Mouse (Mus musculus): ENCODE results near the gene Cxcl16. TPM values are rescaled to one million over a fixed set of nuclear protein-coding genes. Genes with fewer than 3 reads are reported as not detected.

The Cxcl16 gene
- polyA plus RNA-seq, 1 experiment: 16.9 TPM

GRCm38 (mm10) chr11:70412591-70412990 is 47.2 kb downstream of the Cxcl16 start:
- no peak for DNase-seq (ENCODE audit: low read depth)

GRCm38 (mm10) chr11:70410297-70410643 is 49.5 kb downstream of the Cxcl16 start:
- DNase-seq (ENCODE audit: low read depth): no peak

- DNase-seq (ENCODE audit: low read depth): no peak
Measured at GRCm38 (mm10) chr11:70409594-70410296, 50.0 kb downstream of the Cxcl16 start, which contains the start of gene Pelp1. Pelp1 (minus strand) TSS chr11:70410031.

Other genes starting within 250 kb of the Cxcl16 start
- 30.7 and 42.7 TPM in 2 replicates for gene Slc16a11, start 247.2 kb downstream of the Cxcl16 start, polyA plus RNA-seq (2012; rRNA removed)
- 22.1 and 30.3 TPM in 2 replicates for gene Slc16a13, start 238.9 kb downstream of the Cxcl16 start, polyA plus RNA-seq (2012; rRNA removed)
- 8.1 and 9.1 TPM in 2 replicates for gene Bcl6b, start 230.2 kb downstream of the Cxcl16 start, polyA plus RNA-seq (2012; rRNA removed)
- gene 0610010K14Rik, start 222.1 kb downstream of the Cxcl16 start, polyA plus RNA-seq (2012; rRNA removed): 61.6 and 71.7 TPM in 2 replicates
- gene Gm21988, start 220.2 kb downstream of the Cxcl16 start, polyA plus RNA-seq (2012; rRNA removed): 7.6 and 11.2 TPM in 2 replicates
- 341 and 367 TPM in 2 replicates for gene Rnasek, start 220.1 kb downstream of the Cxcl16 start, polyA plus RNA-seq (2012; rRNA removed)
- gene Alox12, start 204.6 kb downstream of the Cxcl16 start, polyA plus RNA-seq (2012; rRNA removed): 26.5 and 31.6 TPM in 2 replicates
- 2.2 and 3.1 TPM in 2 replicates for gene Alox12e, start 137.4 kb downstream of the Cxcl16 start, polyA plus RNA-seq (2012; rRNA removed)
- 5.8 and 6.8 TPM in 2 replicates for gene Alox15, start 108.0 kb downstream of the Cxcl16 start, polyA plus RNA-seq (2012; rRNA removed)
- 15.2 and 16.4 TPM in 2 replicates for gene Pelp1, start 50.0 kb downstream of the Cxcl16 start, polyA plus RNA-seq (2012; rRNA removed)
- 58.5 and 60.4 TPM in 2 replicates for gene Arrb2, start 27.3 kb downstream of the Cxcl16 start, polyA plus RNA-seq (2012; rRNA removed)
- 19.4 and 21.9 TPM in 2 replicates for gene Med11, start 8.1 kb downstream of the Cxcl16 start, polyA plus RNA-seq (2012; rRNA removed)
- gene Zmynd15, start 551 bp downstream of the Cxcl16 start, polyA plus RNA-seq (2012; rRNA removed): 3.3 and 4.8 TPM in 2 replicates
- gene Tm4sf5, start 45.3 kb upstream of the Cxcl16 start, polyA plus RNA-seq (2012; rRNA removed): 0.84 and 1.7 TPM in 2 replicates
- 0.29 TPM in 1 of 2 replicates, not detected in the other for gene Vmo1, start 54.6 kb upstream of the Cxcl16 start, polyA plus RNA-seq (2012; rRNA removed)
- 0.36 TPM in 1 of 2 replicates, not detected in the other for gene Gltpd2, start 59.2 kb upstream of the Cxcl16 start, polyA plus RNA-seq (2012; rRNA removed)
- 382 and 410 TPM in 2 replicates for gene Psmb6, start 65.4 kb upstream of the Cxcl16 start, polyA plus RNA-seq (2012; rRNA removed)
- not detected in 2 replicates for gene Gm40193, start 73.0 kb upstream of the Cxcl16 start, polyA plus RNA-seq (2012; rRNA removed)
- gene Pld2, start 80.1 kb upstream of the Cxcl16 start, polyA plus RNA-seq (2012; rRNA removed): 27.0 and 28.1 TPM in 2 replicates
- gene Mink1, start 102.9 kb upstream of the Cxcl16 start, polyA plus RNA-seq (2012; rRNA removed): 78.8 and 86.9 TPM in 2 replicates
- 5.1 and 7.1 TPM in 2 replicates for gene 4930544D05Rik, start 155.9 kb upstream of the Cxcl16 start, polyA plus RNA-seq (2012; rRNA removed)
- gene Chrne, start 159.2 kb upstream of the Cxcl16 start, polyA plus RNA-seq (2012; rRNA removed): 0.28 and 0.57 TPM in 2 replicates
- gene Gp1ba, start 179.1 kb upstream of the Cxcl16 start, polyA plus RNA-seq (2012; rRNA removed): 0.08 and 0.29 TPM in 2 replicates
- gene Rnf167, start 187.3 kb upstream of the Cxcl16 start, polyA plus RNA-seq (2012; rRNA removed): 93.2 and 93.4 TPM in 2 replicates
- 164 and 171 TPM in 2 replicates for gene Slc25a11, start 187.5 kb upstream of the Cxcl16 start, polyA plus RNA-seq (2012; rRNA removed)
- gene Pfn1, start 194.7 kb upstream of the Cxcl16 start, polyA plus RNA-seq (2012; rRNA removed): 614 and 704 TPM in 2 replicates
- gene Eno3, start 197.2 kb upstream of the Cxcl16 start, polyA plus RNA-seq (2012; rRNA removed): 21.6 and 21.9 TPM in 2 replicates
- 45.7 and 61.0 TPM in 2 replicates for gene Spag7, start 209.4 kb upstream of the Cxcl16 start, polyA plus RNA-seq (2012; rRNA removed)
- 17.7 and 29.9 TPM in 2 replicates for gene Camta2, start 228.1 kb upstream of the Cxcl16 start, polyA plus RNA-seq (2012; rRNA removed)
- 11.9 and 12.4 TPM in 2 replicates for gene Inca1, start 240.2 kb upstream of the Cxcl16 start, polyA plus RNA-seq (2012; rRNA removed)
- gene Kif1c, start 240.6 kb upstream of the Cxcl16 start, polyA plus RNA-seq (2012; rRNA removed): 98.2 and 102 TPM in 2 replicates

Data from gonadal fat pad, adult 2 months (tissue).